Mouse (Mus musculus) left cerebral cortex, adult 6 months (tissue): ENCODE measurements around the gene Col4a2. TPM values are rescaled to one million over a fixed set of nuclear protein-coding genes. Genes with fewer than 3 reads are reported as not detected.

ENCODE experiments used
- long read RNA-seq, 2 experiments: library from polyadenylated mRNA; unstranded; transcript quantifications; one replicate each; pipeline ENCODE4 v2.0.0; 2019 to 2020
- polyA plus RNA-seq: library from polyadenylated mRNA; unstranded; fragments of <200 nt; fragmentation: Nextera tagmentation; gene quantifications from 2 replicates; pipeline ENCODE4 v1.2.3, GENCODE M21; 2021

Col4a2 gene
- 1.7 and 2.0 TPM in 2 replicates for polyA plus RNA-seq
- long read RNA-seq, experiment 1, partial matches to known transcripts: 11 of 12 reads
- long read RNA-seq, experiment 1, other reads (novel, unspliced or antisense): 1 of 12 reads
- long read RNA-seq, experiment 2, partial matches to known transcripts: 3 of 8 reads
- long read RNA-seq, experiment 2, other reads (novel, unspliced or antisense): 5 of 8 reads

GRCm38 (mm10) chr8:11312349-11313175 lies at the start of gene Col4a2, which contains the start of gene Col4a1:
Gene Col4a2 (plus strand): TSS chr8:11312805.
Gene Col4a1 (minus strand): TSS chr8:11312826.

DNA sequence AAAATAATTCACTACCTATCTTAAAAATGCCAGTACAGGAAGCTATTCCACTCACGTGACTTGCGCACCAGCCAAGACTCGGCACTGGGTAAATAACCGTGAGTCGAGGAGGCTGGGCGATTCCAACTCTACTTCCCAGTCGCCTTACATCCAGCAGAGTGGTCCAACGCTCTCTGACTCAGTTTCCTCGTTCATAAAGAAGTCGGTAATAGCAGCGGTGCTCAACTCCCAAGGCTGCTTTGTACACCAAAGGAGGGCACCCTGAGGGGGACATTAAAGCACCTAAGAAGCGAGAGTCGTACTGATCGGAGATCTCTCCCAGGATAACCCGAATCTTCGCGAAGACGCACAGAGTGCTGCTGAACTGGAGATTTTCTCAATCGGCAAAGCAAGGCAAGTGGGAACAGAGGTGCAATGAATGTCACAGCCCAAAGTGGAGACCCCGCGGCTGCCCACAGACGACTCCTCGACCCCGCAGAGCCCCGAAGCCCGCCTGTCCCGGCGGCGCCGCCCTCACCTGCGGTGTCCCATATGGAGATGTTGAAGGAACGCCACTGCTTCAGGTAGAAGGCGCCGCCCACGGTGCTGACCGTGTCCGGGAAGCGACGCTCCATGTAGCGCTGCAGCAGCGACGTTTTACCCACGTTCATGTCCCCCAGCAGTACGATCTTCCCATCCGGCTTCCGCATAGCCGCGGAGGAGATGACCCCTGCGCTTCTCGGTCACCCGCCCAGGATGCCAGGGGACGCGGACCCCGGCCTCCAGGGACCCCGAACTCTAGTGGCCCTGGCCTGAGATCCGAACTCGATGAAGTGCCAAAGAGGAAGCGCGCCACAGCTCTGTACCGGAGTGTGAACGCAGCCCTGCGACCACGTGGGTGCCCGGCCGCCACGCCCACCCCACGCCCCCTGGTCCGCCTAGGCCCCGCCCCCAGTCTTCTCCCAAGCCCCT lies 165.5 kb downstream of the Col4a2 start, which contains the start of gene Rab20:
Rab20 (minus strand) TSS at position 900 of the 951 bp plus-strand sequence.

GRCm38 (mm10) chr8:11497017-11497990 lies 184.7 kb downstream of the Col4a2 start, which contains the start of gene Naxd:
Gene Naxd (plus strand): TSS chr8:11497506.

Other genes starting within 250 kb of the Col4a2 start
- 1.6 and 1.9 TPM in 2 replicates for gene Col4a1, start within 50 bp of the Col4a2 start, polyA plus RNA-seq
- 2.0 and 2.6 TPM in 2 replicates for gene Rab20, start 165.9 kb downstream of the Col4a2 start, polyA plus RNA-seq
- gene Naxd, start 184.7 kb downstream of the Col4a2 start, polyA plus RNA-seq: 121 and 157 TPM in 2 replicates
- gene Cars2, start 238.0 kb downstream of the Col4a2 start, polyA plus RNA-seq: 16.0 and 20.5 TPM in 2 replicates
- gene Ing1, start 242.8 kb downstream of the Col4a2 start, polyA plus RNA-seq: 24.8 and 29.5 TPM in 2 replicates